Mouse (Mus musculus) olfactory bulb, adult 2 months (tissue): ENCODE measurements around the gene Kcnh3.

ENCODE experiments used
- CTCF ChIP-seq: fragments of 200-500 bp; IDR thresholded peaks from 2 replicates; pipeline ENCODE4 v1.5.1; 2012; ENCODE audit warnings: low read depth, mild to moderate bottlenecking, low read length, moderate library complexity; ENCODE audit not compliant: insufficient read depth
- POLR2A ChIP-seq: fragments of 200-500 bp; IDR thresholded peaks from 2 replicates; pipeline ENCODE4 v1.6.1; 2012; ENCODE audit warnings: mild to moderate bottlenecking, low read depth, low read length, moderate library complexity; ENCODE audit not compliant: insufficient read depth

- TF ChIP-seq CTCF (0 out of 2 replicates have a peak, but pooled peaks have one; percentile 5), POLR2A (peak; percentile 53)
These were observed at the start of gene Kcnh3 for GRCm38 (mm10) chr15:99224208-99224911.
